Mouse (Mus musculus): ENCODE measurements around the gene Tmprss6. TPM values are rescaled to one million over a fixed set of nuclear protein-coding genes. Genes with fewer than 3 reads are reported as not detected.

Tmprss6 gene
- polyA plus RNA-seq (2014; fragmentation: Illumina TruSeq; extraction: RNeasy Lipid Tissue Mini Kit (QIAGEN cat#74804); ENCODE audit: insufficient read depth, low read depth, low replicate concordance), result 0.14 TPM

GRCm38 (mm10) chr15:78468379-78468937 is at the start of gene Tmprss6:
Tmprss6 (minus strand) TSS chr15:78468634.

GRCm38 (mm10) chr15:78494968-78495406 is 26.6 kb upstream of the Tmprss6 start, which contains the start of gene Il2rb:
Il2rb (minus strand) TSS chr15:78495271.

GRCm38 (mm10) chr15:78428391-78429138 is 39.9 kb downstream of the Tmprss6 start, which contains the start of gene Kctd17:
Kctd17 (plus strand) TSS chr15:78428564.

GRCm38 (mm10) chr15:78406293-78406934 is 62.0 kb downstream of the Tmprss6 start, which contains the start of gene Mpst:
Mpst (plus strand) TSS chr15:78406416.

GRCm38 (mm10) chr15:78405517-78406211 is 62.8 kb downstream of the Tmprss6 start, which contains the start of gene Tst:
Tst (minus strand) TSS chr15:78405907.

GRCm38 (mm10) chr15:78395478-78395962 is 72.9 kb downstream of the Tmprss6 start, which contains the start of gene Tex33:
Tex33 (minus strand) TSS chr15:78395912.

Other genes starting within 250 kb of the Tmprss6 start
- 16.8 TPM for gene Ncf4, start 223.8 kb downstream of the Tmprss6 start, polyA plus RNA-seq (2014; fragmentation: Illumina TruSeq; extraction: RNeasy Lipid Tissue Mini Kit (QIAGEN cat#74804); ENCODE audit: insufficient read depth, low read depth, low replicate concordance)
- 3.3 TPM for gene Csf2rb2, start 162.9 kb downstream of the Tmprss6 start, polyA plus RNA-seq (2014; fragmentation: Illumina TruSeq; extraction: RNeasy Lipid Tissue Mini Kit (QIAGEN cat#74804); ENCODE audit: insufficient read depth, low read depth, low replicate concordance)
- 9.1 TPM for gene Csf2rb, start 142.9 kb downstream of the Tmprss6 start, polyA plus RNA-seq (2014; fragmentation: Illumina TruSeq; extraction: RNeasy Lipid Tissue Mini Kit (QIAGEN cat#74804); ENCODE audit: insufficient read depth, low read depth, low replicate concordance)
- gene Tex33, start 72.7 kb downstream of the Tmprss6 start, polyA plus RNA-seq (2014; fragmentation: Illumina TruSeq; extraction: RNeasy Lipid Tissue Mini Kit (QIAGEN cat#74804); ENCODE audit: insufficient read depth, low read depth, low replicate concordance), result not detected
- 119 TPM for gene Tst, start 62.7 kb downstream of the Tmprss6 start, polyA plus RNA-seq (2014; fragmentation: Illumina TruSeq; extraction: RNeasy Lipid Tissue Mini Kit (QIAGEN cat#74804); ENCODE audit: insufficient read depth, low read depth, low replicate concordance)
- 47.8 TPM for gene Mpst, start 62.2 kb downstream of the Tmprss6 start, polyA plus RNA-seq (2014; fragmentation: Illumina TruSeq; extraction: RNeasy Lipid Tissue Mini Kit (QIAGEN cat#74804); ENCODE audit: insufficient read depth, low read depth, low replicate concordance)
- gene Kctd17, start 40.1 kb downstream of the Tmprss6 start, polyA plus RNA-seq (2014; fragmentation: Illumina TruSeq; extraction: RNeasy Lipid Tissue Mini Kit (QIAGEN cat#74804); ENCODE audit: insufficient read depth, low read depth, low replicate concordance), result 21.8 TPM
- gene Il2rb, start 26.6 kb upstream of the Tmprss6 start, polyA plus RNA-seq (2014; fragmentation: Illumina TruSeq; extraction: RNeasy Lipid Tissue Mini Kit (QIAGEN cat#74804); ENCODE audit: insufficient read depth, low read depth, low replicate concordance), result 6.5 TPM
- gene C1qtnf6, start 62.8 kb upstream of the Tmprss6 start, polyA plus RNA-seq (2014; fragmentation: Illumina TruSeq; extraction: RNeasy Lipid Tissue Mini Kit (QIAGEN cat#74804); ENCODE audit: insufficient read depth, low read depth, low replicate concordance), result 6.8 TPM
- not detected for gene Sstr3, start 76.1 kb upstream of the Tmprss6 start, polyA plus RNA-seq (2014; fragmentation: Illumina TruSeq; extraction: RNeasy Lipid Tissue Mini Kit (QIAGEN cat#74804); ENCODE audit: insufficient read depth, low read depth, low replicate concordance)
- gene Rac2, start 104.1 kb upstream of the Tmprss6 start, polyA plus RNA-seq (2014; fragmentation: Illumina TruSeq; extraction: RNeasy Lipid Tissue Mini Kit (QIAGEN cat#74804); ENCODE audit: insufficient read depth, low read depth, low replicate concordance), result 38.9 TPM
- gene Cyth4, start 128.4 kb upstream of the Tmprss6 start, polyA plus RNA-seq (2014; fragmentation: Illumina TruSeq; extraction: RNeasy Lipid Tissue Mini Kit (QIAGEN cat#74804); ENCODE audit: insufficient read depth, low read depth, low replicate concordance), result 21.0 TPM